Mouse (Mus musculus): Measurements from ENCODE around the gene Aen. TPM values are rescaled to one million over a fixed set of nuclear protein-coding genes. Genes with fewer than 3 reads are reported as not detected.

Aen gene
- polyA plus RNA-seq (2015; fragmentation: Nextera tagmentation; extraction: Ambion mirVana) = 55.5 and 58.1 TPM in 2 replicates

DNA sequence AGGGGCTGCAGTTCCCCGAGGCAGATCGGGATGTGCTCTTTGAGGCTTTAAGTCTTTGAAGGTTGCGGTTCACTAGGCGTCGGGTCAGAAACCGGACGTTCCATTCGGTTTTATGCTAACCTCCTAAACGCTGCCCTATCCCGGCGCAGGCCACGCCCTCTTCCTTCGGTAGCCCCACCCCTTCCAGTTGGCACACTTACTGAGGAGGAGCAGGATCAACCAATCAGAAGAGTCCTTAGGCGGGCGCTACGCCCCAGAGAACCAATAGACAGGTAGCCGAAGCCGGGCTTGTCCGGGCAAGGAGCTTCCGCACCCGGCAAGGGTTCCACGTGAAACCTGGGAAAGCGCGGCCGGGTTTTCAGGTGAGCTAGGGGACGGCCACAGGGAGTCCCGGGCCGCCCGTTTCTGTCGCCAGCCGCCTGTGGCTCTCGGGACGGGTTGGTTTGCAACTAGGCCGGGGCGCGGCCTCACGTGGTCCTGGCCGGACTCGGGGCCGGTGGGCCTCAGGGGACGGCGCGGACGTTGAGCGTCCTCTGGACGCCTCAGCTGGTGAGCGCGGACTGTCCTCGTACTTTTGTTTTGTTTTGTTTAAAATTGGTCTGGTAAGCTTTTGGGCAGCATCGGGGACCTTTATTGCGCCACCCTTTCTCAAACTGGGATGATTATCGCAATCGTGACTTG is at the start of gene Aen:
Gene Aen (plus strand): TSS at position 202 of the 681 bp plus-strand sequence.
- no peaks in the 10 kb centered on the region for H3K36me3 ChIP-seq
- peak within 1 kb of the TSS; percentile 63 for H3K9ac ChIP-seq
- 0 out of 2 replicates have a peak within 1 kb of the TSS, but pooled peaks have one; percentile 46 for H3K27ac ChIP-seq (replicated peaks)
- peak within 1 kb of the TSS; percentile 81 for H3K4me3 ChIP-seq
- H3K27me3 ChIP-seq = no peaks in the 10 kb centered on the region
- peaks cover 24% of the 10 kb centered on the region for H3K4me1 ChIP-seq (replicated peaks)
- no peaks in the 10 kb centered on the region for H3K9me3 ChIP-seq
- peak; percentile 98 for ATAC-seq (ENCODE audit: low FRiP score, low read depth)
- H3K4me2 ChIP-seq = peak within 1 kb of the TSS; percentile 86
- 3% methylated on average over 53 of the region's 53 CpGs for WGBS

DNA sequence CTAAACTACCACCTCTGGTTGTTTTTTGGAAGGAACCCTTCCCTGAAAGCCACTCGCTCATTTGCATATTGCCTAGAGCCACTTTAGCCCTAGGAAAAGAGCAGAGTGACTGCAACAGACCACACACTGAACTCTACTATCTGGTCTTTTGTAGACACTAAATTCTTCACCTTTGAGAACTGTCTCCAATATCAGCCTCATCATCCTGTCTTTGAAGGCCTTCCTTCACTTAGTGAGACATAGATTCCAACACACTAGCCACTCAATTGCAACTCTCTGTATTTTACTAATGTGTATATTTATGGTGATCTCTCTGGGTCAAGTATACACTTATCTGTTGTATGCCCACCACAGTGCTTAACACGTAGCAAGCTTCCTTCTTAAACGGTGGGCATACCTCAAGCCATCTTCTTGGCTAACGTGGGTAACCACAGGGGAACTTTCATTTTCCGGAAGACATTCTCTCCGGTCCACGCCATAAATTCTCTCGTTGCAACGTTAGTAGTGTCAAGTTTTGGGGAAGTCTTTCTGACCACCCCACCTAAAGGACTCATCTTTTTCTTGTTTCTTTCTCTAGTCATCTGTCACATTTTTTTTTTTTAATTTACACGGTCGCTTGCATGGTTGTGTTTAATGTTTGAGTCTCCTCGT is 49.5 kb upstream of the Aen start:
- H3K27me3 ChIP-seq = no peaks in the 10 kb centered on the region
- peak overlapping the region; percentile 86; the same call in 1 of the 2 replicates for H3K27ac ChIP-seq (replicated peaks)
- whole genome bisulfite sequencing = 34% methylated on average over 12 of the region's 12 CpGs
- no peaks in the 10 kb centered on the region for H3K9me3 ChIP-seq
- H3K4me3 ChIP-seq = peak overlapping the region; percentile 77
- peaks cover 12% of the 10 kb centered on the region for H3K4me1 ChIP-seq (replicated peaks)
- H3K36me3 ChIP-seq = peaks cover 22% of the 10 kb centered on the region
- ATAC-seq (ENCODE audit: low FRiP score, low read depth) = no peak
- H3K9ac ChIP-seq = peak overlapping the region; percentile 81
- H3K4me2 ChIP-seq = peak overlapping the region; percentile 58

DNA sequence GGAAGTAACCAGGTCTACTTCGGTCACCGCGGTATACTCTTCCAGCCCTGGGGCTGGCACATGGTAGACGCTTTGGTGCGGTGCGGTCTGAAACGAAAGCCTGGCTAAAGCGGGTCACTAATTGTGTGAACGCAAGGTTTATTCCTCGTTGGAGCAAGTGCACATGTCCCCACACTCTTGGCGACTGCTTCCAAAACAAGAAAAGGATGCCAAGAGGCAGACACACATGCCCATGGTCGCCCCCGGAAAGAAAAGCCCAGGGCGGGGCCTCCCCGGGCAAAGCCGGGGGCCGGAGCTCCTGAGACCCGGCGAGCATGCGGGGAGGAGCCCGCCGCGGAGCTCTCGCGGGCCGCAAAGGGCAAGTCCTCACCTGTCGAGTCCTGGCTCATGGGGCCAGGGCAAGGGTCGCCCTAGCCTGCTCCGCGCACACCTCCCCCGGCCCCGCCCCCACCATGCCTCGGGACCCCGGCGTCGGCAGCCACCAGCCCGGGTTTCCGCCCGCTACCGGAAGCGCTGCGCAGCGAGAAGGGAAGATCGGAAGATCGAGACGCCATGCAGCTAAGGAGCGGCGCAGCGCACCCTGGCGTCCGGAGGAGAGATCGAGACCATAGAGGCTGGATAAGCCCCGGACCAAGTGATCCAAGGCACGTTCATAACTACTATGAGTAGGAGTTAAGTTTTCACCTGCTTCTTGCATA is 48.8 kb upstream of the Aen start, which contains the start of gene Det1:
Gene Det1 (minus strand): TSS at position 527 of the 698 bp plus-strand sequence.
- no peaks in the 10 kb centered on the region for H3K9me3 ChIP-seq
- under 1% methylated on average over 54 of the region's 54 CpGs for WGBS
- H3K4me3 ChIP-seq = peak within 1 kb of the TSS; percentile 77
- peaks cover 12% of the 10 kb centered on the region for H3K4me1 ChIP-seq (replicated peaks)
- peak within 1 kb of the TSS; percentile 81 for H3K9ac ChIP-seq
- peak within 1 kb of the TSS; percentile 86 for H3K27ac ChIP-seq (replicated peaks)
- peaks cover 17% of the 10 kb centered on the region for H3K36me3 ChIP-seq
- ATAC-seq (ENCODE audit: low FRiP score, low read depth) = peak; percentile 95
- H3K27me3 ChIP-seq = no peaks in the 10 kb centered on the region
- H3K4me2 ChIP-seq = peak within 1 kb of the TSS; percentile 58

DNA sequence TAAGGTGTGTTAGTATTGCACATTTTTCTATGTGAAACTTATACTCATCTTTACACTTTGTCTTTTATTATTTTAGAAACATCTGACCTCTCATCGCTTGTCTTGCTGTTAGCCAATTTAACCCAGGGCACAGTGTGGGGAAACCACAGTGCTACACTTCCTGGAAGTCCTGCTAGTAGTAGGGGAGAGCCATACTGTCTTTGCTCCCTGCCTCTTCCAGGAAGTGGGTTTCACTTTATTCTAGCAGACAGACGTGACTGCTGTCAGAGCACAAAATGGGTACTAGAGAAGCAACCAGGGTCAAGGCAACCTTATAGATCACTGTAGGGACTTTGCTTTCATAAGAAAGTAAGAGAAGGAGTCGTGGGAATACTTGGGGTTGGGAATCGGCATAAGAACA is 41.6 kb upstream of the Aen start:
- 74% methylated on average over 4 of the region's 4 CpGs for WGBS
- Histone ChIP-seq H3K9me3 (no peaks in the 10 kb centered on the region), H3K27ac (replicated peaks) (no peak overlapping the region), H3K4me3 (no peak overlapping the region), H3K27me3 (no peaks in the 10 kb centered on the region), H3K9ac (no peak overlapping the region), H3K36me3 (no peaks in the 10 kb centered on the region), H3K4me2 (no peak overlapping the region), H3K4me1 (replicated peaks) (no peaks in the 10 kb centered on the region)
- ATAC-seq (ENCODE audit: low FRiP score, low read depth) = no peak

DNA sequence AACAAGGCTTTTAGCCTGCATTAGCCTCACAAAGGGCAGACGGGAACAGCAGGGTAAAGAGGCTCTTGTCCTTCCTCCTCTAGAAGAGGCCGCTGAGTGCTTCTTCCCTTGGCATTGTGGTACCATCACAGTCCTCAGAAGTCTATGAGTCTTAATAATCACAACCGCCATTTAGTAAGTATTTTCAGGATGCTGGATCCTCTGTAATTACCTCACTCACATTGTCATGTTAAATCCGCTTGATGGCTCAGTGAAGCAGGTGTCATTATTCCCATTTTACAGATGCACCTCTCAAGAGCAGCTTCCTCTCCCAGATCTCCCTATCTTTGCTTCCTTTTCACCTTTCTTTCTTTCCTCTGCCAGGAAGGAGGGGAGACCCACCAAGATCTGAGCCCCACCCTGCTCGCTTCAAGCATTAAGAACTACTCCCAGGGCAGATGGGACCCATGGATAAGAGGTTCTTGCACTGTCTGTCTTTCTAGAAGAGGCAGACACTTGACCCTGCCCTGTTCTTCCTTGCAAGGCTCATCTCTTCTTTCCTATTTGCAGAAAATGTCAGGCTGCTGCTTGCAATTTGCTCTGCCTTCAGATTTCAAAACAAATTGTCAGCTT is 40.5 kb upstream of the Aen start:
- ATAC-seq (ENCODE audit: low FRiP score, low read depth) = no peak
- WGBS = 65% methylated on average over 5 of the region's 5 CpGs
- H3K4me1 ChIP-seq (replicated peaks) = no peaks in the 10 kb centered on the region
- H3K9ac ChIP-seq = no peak overlapping the region
- H3K9me3 ChIP-seq = no peaks in the 10 kb centered on the region
- no peaks in the 10 kb centered on the region for H3K27me3 ChIP-seq
- H3K36me3 ChIP-seq = no peaks in the 10 kb centered on the region
- no peak overlapping the region for H3K27ac ChIP-seq (replicated peaks)
- no peak overlapping the region for H3K4me3 ChIP-seq
- no peak overlapping the region for H3K4me2 ChIP-seq

DNA sequence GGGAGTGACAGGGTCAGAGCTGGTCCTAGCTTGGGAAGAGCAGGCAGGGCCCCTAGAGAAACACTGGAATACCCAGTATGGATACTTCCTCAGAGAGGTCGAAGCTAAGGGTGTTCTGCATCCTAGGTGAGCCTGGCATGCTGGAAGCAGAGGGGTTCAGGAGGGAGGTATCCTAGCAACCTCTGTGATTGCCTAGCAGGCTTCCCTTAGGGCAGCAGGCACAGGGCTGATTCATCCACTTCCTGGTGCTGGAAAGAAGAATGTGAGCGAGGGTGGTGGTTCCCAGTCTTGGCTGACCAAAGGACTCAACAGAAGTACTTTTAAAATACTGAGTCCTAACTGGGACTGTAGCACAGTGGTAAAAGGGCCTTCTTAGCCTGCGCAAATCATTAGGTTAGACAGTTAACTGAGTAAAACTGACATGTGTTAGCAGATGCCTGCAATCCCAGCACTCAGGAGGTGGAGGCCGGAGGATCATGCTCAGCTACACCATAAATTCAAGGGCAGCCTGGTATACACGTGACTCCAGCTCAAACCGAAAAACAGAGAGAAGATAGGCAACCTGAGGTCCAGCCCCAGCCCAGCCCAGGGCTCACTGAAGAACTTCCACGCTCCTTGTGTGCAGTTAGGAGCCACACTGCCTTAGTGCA is 31.7 kb upstream of the Aen start:
- no peak overlapping the region for H3K4me2 ChIP-seq
- H3K27me3 ChIP-seq = no peaks in the 10 kb centered on the region
- no peaks in the 10 kb centered on the region for H3K9me3 ChIP-seq
- no peak overlapping the region for H3K9ac ChIP-seq
- H3K36me3 ChIP-seq = no peaks in the 10 kb centered on the region
- 72% methylated on average over 7 of the region's 7 CpGs for WGBS
- H3K4me1 ChIP-seq (replicated peaks) = no peaks in the 10 kb centered on the region
- H3K4me3 ChIP-seq = no peak overlapping the region
- no peak for ATAC-seq (ENCODE audit: low FRiP score, low read depth)
- H3K27ac ChIP-seq (replicated peaks) = no peak overlapping the region

DNA sequence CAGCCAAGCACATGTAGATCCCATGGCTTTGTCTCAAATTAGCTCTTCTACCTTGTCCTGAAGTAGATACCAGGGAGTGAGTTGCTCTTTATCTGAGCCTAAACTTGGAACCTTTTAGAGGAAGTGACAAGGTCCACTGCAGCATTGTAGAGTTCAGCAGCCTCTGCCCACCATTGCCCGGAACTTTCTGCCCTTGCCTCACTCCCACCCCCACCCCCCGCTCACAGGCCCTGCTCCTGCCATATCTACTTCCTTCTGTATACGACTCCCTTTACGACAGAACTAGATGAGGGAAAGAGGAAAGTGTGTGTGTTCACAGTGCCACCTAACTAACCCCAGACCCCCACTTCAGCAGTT is 31.2 kb upstream of the Aen start:
- Histone ChIP-seq H3K27ac (replicated peaks) (no peak overlapping the region), H3K4me1 (replicated peaks) (no peaks in the 10 kb centered on the region), H3K4me3 (no peak overlapping the region), H3K36me3 (no peaks in the 10 kb centered on the region), H3K9ac (no peak overlapping the region), H3K9me3 (no peaks in the 10 kb centered on the region), H3K27me3 (no peaks in the 10 kb centered on the region), H3K4me2 (no peak overlapping the region)
- no peak for ATAC-seq (ENCODE audit: low FRiP score, low read depth)
- WGBS = 83% methylated on average over 4 of the region's 4 CpGs

DNA sequence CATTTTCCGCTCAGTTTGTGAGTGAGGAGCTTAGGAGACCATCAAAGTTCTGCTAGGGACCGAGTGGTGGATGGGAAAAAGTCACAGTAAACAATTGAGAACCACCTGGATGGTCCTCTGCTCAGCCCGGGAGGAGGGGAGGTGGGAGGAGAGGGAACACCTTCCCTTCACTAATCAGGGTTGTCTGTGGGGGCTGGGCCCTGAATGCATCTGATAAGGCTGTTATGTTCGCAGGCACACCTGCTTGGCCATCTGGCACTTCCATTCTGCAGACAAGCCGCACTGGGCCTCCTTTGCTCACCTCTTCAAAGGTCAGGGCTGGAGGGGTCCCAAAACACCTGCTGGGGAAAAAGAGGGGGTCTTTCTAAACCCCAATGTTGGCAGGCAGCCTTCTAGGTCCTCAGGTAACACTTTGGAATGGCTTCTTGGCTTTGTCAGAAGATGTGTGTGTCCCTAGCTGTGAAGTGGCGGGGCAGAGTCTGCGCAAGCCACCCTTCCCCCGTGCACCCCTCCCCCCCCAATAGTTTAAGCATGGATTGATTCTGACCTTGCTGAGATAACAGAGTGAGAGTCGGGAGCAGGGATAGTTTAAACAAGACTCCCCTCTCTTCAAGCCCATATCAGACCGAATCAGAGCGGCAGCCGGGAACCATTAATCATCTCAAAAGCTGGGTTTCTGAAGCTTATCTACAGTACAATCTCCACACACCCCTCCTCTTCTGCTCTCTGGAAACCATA is 30.3 kb upstream of the Aen start:
- Histone ChIP-seq H3K4me2 (no peak overlapping the region), H3K27ac (replicated peaks) (no peak overlapping the region), H3K4me3 (no peak overlapping the region), H3K9me3 (no peaks in the 10 kb centered on the region), H3K27me3 (no peaks in the 10 kb centered on the region), H3K36me3 (no peaks in the 10 kb centered on the region), H3K4me1 (replicated peaks) (no peaks in the 10 kb centered on the region), H3K9ac (no peak overlapping the region)
- WGBS = 66% methylated on average over 12 of the region's 12 CpGs
- ATAC-seq (ENCODE audit: low FRiP score, low read depth) = no peak

DNA sequence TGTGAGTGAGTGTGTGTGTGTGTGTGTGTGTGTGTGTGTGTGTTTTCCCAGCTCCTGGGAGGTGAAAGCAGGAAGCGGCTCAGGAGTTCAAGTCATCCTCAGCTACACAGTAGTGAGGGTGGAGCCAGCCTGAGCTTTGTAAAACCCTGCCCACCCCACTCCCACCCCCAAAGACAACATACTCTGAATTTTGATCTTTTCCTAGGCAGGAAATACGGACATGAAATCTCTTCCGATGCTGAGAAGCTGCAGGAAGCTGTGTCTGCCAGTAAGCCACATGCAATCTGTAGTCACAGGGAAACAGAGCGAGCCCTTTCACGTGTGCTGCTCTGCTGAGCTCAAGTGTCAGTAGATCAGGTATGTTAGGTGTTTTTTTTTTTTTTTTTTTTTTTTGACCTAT is 26.9 kb upstream of the Aen start:
- no peak overlapping the region for H3K9ac ChIP-seq
- H3K27me3 ChIP-seq = no peaks in the 10 kb centered on the region
- H3K36me3 ChIP-seq = no peaks in the 10 kb centered on the region
- no peak overlapping the region for H3K4me2 ChIP-seq
- H3K9me3 ChIP-seq = no peaks in the 10 kb centered on the region
- H3K4me1 ChIP-seq (replicated peaks) = no peaks in the 10 kb centered on the region
- no peak for ATAC-seq (ENCODE audit: low FRiP score, low read depth)
- no peak overlapping the region for H3K4me3 ChIP-seq
- no peak overlapping the region for H3K27ac ChIP-seq (replicated peaks)
- WGBS = 77% methylated on average over 4 of the region's 5 CpGs

DNA sequence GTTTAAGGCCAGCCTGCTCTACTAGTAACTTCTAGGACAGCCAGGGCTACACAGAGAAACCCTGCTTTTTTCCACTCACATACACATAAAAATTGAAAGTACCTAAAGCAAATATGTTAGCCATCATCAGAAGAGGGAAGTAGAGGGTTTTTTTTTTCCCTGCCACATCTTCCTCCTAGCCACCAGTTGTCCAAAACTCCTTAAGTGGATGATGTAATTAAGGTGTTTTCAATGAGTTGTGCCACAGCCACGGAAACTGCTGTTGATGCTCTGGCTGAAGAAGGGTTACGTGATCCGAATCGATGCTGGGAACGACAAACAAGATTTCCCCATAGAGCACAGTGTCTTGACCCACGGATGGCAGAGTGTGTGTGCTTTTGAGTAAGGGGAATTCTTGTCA is 23.3 kb upstream of the Aen start:
- no peaks in the 10 kb centered on the region for H3K9me3 ChIP-seq
- ATAC-seq (ENCODE audit: low FRiP score, low read depth) = no peak
- no peaks in the 10 kb centered on the region for H3K27me3 ChIP-seq
- WGBS = 78% methylated on average over 6 of the region's 6 CpGs
- no peak overlapping the region for H3K4me2 ChIP-seq
- no peaks in the 10 kb centered on the region for H3K36me3 ChIP-seq
- no peaks in the 10 kb centered on the region for H3K4me1 ChIP-seq (replicated peaks)
- no peak overlapping the region for H3K4me3 ChIP-seq
- H3K9ac ChIP-seq = no peak overlapping the region
- H3K27ac ChIP-seq (replicated peaks) = no peak overlapping the region

DNA sequence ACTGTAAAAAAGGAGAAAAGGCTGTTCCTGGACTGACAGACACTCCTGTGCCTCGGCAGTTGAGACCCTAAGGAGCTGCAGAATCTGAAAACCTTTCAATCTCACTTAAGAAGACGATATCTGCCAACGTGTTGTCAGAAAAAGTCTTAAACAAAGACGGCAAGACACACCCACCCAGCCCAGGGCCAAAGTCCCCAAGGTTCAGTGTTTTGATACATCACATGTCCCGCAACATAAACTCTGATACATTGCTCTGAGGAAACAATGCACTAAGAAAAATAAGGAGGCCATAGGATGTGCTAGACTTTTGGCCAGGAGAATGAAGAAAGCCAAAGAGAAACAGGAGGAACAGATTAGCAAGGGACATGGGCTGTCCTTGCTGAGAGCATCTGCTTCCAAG is 22.8 kb upstream of the Aen start:
- WGBS = 79% methylated on average over 5 of the region's 5 CpGs
- Histone ChIP-seq H3K36me3 (no peaks in the 10 kb centered on the region), H3K9ac (no peak overlapping the region), H3K4me3 (no peak overlapping the region), H3K4me2 (no peak overlapping the region), H3K27me3 (no peaks in the 10 kb centered on the region), H3K9me3 (no peaks in the 10 kb centered on the region), H3K27ac (replicated peaks) (no peak overlapping the region), H3K4me1 (replicated peaks) (no peaks in the 10 kb centered on the region)
- ATAC-seq (ENCODE audit: low FRiP score, low read depth) = no peak

Measured in hindbrain, embryonic 15.5 days (tissue).